Mouse (Mus musculus) testis, postnatal 10 days (tissue): Measurements from ENCODE around the gene Acot4.
A peak's percentile ranks its signal among the peaks of the same experiment; 100 is the strongest.
"Not testable (repeated sequence)": the region's sequence is repeated elsewhere in the genome, so short reads cannot be mapped to it uniquely, and the experiment has no call there.

ENCODE experiments used
- DNase-seq: peaks from one replicate; pipeline ENCODE4 v3.0.0; 2021; ENCODE audit warnings: low spot score

Gene Acot4

DNA sequence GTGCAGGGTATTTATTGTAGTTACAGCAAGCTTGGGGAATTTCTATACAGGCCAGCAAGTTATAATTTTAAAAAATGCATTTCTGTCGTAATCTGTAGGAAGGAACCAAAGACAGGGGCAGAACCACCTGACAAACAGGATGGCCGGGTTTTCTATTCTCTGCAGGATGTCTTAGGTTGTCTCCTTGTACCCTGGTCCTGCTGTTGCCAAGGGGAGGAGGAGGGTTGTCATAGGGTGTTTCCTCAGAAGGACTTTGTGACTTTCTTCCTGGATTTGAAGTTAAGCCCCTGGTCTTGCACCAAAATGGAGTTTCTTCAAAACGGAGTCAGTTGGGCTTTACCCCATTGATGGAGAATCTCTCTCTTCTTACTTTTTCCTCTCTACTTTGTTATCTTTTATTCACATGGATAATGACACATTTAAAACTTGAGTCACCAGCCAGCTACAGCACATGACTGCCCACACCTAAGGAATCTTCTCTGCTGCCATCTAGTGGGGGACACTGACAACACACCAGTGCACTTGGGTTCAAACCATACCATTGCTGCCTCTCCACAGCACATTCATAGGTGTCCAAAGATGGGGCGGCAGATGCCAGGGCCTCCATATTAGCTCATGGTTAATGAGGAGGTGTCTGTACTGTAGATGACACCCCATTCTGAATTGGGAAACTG lies 7.4 kb upstream of the Acot4 start:
- peak; percentile 80 for DNase-seq

DNA sequence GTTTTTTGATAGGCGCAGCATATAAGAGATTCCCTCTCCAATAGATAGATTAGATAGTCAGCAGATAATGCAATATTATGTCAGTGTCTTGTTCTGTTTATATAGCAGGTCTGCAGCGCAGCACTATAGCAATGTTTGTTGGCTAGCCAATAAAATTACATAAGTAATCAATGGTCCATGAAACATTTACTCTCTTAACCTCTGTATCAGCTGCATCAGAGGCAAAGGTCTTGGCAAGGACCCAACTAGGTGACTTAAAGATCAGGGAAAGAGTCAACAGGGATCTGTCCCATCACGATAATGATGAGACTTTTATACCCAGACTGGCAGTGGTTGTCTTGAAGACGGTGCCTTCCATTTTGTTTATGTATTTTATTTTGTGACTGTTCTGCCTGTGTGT lies 5.3 kb upstream of the Acot4 start:
- no peak for DNase-seq

DNA sequence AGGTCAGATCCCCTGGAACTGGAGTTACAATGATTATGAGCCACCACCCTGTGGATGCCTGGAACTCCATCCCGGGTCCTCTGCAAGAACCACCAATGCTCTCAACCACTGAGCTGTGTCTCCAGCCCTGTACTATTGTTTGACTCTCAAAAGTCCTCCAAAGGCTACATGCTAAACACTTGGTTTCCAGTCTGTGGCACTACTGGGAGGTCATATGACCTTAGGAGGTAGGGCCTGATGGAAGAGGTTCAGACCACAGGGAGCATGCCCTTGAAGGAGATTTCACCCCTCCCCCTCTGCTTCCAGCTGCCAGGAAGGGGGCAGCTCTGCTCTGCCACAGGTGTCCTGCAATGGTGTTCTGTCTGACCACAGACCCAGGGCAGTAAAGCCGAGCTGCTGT lies 4.9 kb upstream of the Acot4 start:
- not testable (repeated sequence) for DNase-seq

DNA sequence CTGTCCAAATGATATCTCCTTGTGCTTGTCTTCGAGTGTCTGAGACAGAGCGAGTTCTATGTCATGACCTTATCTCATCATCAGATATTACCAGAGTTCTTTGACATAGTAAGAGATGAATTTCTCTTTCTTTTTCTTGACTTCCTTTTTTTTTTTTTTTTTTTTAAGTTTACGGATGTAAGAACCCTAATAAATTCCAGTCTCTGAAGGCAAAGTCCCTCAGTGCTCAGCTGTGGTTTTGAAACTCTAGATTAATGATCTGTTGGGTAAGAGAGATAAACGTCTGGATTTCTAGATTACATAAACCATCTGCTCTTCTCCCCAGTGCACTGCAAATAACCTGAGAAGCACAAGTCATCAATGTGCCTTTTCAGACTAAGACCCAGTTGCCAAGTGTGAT lies 4.1 kb upstream of the Acot4 start:
- no peak for DNase-seq

DNA sequence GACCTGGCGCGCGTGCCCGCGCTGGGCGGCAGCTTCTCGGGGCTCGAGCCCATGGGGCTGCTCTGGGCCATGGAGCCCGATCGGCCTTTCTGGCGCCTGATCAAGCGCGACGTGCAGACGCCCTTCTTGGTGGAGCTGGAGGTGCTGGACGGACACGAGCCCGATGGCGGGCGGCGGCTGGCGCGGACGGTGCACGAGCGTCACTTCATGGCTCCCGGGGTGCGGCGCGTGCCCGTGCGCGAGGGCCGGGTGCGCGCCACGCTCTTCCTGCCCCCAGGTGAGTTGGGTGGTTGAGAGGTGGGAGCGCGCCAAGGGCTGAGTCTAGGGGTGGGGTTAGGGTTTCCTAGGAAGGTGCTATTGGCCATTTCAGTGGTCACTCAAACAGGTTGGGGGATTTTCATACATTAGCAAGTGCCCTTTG lies 522 bp downstream of the Acot4 start, which contains the start of gene Gm49366:
Gene Gm49366, plus strand, starts transcription at position 245 of the 421 bp plus-strand sequence.
- peak; percentile 61 for DNase-seq

DNA sequence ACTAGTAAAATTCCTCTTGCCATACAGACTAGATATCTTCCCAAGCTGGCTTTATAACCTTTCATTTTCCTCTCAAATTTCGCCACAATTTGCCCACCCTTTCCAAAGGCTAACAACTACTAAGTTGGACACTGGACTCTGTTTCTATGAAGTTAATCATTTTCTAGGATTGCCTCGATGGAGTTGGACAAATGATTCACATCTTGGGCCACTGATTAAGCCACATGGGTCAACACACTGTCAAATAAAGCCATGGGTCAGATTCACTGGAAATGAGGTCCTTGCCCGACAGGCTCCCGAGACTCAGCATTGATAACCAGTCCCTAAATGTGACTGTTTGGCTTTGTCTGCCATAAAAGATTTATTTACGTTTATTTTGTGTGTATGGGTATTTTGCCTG lies 4.1 kb downstream of the Acot4 start:
- DNase-seq, result no peak

DNA sequence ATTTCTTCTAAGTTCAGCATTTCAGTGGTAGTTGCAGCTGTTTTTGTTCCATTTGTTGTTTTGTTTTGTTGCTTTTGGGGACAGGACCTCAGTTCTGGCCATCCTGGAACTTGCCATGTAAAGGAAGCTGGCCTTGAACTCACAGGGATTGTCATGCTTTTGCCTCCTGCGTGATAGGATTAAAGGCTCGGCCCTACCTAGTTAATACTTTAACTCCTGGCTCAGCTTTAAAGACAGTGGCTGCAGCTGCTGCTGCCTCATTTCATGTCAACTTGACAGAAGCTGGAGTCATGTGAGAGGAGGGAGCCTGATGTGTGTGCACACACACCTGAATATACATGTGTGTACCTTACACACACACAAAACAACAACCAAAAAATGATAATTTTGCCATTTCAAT lies 5.9 kb downstream of the Acot4 start:
- DNase-seq, result no peak

DNA sequence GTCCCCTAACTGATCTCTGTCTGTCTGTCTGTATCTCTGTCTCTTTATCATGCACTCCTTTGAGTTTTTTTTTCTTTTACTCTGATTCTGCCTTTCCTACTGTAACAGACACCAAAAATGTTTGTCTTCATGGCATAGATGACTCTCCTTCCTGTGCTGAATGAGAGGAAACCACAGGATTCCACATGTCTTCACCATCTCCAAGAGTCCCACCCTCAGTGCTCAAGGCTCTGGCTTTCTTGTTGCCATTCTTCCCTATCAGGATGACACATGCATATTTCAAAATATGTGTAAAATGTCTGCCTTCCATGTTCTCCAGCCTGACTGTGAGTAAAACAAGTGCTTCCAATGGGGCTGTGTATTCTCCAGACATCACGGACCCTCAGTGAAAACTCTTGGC lies 8.7 kb downstream of the Acot4 start:
- DNase-seq, result no peak

DNA sequence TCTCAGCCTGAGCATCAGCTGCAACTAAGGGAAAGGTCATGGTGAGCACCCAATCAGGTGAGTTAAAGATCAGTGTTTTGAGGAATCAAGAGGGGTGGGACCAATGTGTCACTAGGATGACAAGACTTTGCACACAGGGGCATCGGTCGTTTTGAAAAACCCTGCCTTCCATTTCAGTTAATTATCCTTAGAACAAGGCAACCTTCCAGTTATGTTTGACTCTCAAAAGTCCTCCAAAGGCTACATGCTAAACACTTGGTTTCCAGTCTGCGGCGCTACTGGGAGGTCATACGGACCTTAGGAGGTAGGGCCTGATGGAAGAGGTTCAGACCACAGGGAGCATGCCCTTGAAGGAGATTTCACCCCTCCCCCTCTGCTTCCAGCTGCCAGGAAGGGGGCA lies 12.6 kb downstream of the Acot4 start:
- peak; percentile 16 for DNase-seq

DNA sequence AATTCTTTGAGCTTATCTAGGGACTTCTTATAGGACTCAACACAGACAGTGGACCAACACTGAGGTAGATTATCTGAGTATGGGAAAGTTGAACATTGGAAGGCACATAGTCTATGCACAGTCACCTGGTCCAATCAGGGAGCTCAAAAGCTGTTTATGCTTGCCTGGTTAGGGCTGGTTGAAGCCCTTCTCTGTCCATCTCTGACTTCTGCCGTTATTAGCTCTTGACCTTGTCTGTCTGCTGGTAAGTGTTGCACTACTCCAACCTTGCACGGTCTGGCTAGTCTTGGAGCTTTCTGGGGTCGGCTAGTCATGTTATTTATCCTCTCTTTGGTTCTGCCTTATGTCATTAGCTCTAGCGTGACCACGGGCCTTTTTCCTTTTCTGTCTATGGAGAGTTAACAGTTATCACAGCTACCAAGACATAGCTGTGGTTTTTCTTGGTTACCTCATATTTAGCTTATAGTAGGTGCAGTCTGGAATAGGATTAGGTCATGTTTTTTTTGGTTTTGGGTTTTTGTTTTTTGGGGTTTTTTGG lies 13.8 kb downstream of the Acot4 start, which contains the start of gene Acot3:
Gene Acot3, plus strand, starts transcription at position 208 of the 538 bp plus-strand sequence.
- DNase-seq, result peak; percentile 12

DNA sequence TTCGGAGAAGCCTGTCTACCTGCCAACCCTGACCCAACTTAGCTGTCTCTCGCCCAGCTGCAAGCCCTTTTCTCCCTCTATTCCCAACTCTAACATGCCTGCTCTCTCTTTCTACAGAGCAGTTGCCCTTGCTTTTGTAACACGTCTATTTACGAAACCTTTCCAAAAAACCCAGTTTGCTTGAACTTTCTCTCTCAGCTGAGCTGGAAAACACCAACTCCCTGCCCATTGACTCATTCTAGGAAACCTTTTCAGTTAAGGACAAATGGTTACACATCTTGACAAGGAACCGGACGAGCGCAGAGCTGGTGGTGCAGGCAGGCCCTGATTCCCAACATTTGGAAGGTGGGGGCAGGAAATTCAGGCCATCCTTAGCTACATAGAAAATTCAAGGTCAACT lies 14.4 kb downstream of the Acot4 start:
- peak; percentile 22 for DNase-seq

DNA sequence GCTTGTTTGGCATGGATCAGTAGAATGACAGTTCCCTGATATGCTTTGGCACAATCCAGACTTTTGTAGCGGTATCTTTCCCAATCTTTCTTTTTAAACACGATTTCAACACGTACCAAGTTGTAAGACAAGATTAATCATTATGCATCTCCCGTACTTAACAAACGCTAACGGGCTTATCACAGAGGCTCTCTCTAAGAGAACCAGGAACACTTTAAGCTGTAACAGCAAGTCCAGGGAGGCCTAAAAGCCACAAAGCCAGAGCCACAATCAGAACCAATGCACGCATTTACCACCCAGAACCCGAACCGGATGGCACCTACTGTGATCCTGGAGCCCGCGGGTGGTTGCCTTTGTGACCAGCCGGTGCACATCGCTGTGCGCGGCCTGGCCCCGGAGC lies 15.0 kb downstream of the Acot4 start:
- no peak for DNase-seq

DNA sequence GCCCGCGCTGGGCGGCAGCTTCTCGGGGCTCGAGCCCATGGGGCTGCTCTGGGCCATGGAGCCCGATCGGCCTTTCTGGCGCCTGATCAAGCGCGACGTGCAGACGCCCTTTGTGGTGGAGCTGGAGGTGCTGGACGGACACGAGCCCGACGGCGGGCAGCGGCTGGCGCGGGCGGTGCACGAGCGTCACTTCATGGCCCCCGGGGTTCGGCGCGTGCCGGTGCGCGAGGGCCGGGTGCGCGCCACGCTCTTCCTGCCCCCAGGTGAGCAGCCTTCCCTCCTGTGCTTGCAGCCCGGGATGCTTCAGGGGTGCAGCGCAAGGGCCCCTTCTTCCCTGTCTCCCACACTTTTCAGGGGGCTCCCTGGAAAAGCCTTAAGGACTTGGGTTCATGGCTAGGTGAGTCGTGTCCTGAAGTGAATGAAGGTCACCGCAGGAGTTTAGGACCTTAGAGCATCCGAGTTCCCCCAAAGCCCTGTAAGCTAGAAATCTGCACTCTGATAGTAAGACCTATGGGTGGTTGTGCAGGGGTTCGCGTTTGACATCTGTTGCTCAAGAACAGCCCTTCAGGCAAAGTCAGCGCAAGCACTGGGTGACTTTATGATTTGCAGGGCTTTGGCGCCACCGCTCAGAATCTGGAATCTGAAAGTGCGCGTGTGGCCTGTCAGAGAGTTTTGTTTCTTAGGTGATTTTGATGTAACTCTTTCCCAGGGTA lies 15.7 kb downstream of the Acot4 start:
- DNase-seq, result peak; percentile 43

DNA sequence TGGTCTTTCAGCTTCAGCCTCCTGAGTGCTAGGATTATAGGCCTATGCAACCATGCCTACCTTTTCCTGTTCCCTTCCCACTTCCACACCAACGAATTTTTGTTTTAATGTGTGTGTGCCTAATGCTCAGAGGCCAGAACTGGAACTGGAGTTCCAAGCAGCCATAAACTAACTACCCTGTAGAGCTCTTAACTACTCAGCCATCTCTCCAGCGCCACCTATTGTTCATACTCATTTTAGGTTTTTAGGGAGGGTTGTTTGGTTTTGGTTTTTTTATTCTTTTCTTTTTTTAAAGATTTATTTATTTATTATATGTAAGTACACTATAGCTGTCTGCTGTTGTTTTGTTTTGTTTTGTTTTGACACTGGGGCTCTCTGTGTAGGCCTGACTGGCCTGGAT lies 22.8 kb downstream of the Acot4 start:
- peak; percentile 35 for DNase-seq

DNA sequence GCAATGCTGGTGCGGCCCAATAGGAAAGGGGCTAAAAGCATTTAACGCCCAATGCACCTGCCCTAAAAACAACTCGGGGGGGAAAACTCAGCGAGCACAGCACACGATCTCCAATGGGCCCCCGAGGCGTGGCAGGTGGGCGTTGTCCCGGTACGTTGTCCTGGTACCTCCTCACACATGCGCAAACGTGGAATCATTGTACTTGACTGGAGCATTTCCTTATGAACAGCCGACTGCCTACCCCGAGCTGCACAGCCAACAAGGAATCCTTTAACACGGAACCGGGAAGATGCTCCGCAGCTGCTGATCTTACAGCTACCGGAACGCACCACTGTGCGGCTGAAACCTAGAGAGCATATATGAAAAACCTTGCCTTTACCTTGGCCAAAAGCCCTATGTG lies 24.2 kb downstream of the Acot4 start:
- peak; percentile 34 for DNase-seq

DNA sequence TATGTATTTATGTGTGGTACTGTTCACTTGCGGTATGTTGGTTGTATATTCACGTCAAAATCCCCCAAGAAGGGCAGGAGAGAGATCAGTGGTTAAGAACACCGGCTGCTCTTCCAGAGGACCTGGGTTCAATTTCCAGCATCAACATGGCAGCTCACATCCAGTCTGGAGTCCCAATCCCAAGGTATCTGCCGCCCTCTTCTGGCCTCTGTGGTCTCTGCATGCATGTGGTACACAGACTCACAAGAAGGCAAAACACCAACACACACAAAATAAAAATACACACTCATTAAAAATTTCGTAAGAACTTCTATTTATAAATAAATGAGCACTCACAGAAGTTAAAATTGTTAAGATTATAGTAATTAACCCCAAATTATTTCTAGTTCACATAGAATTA lies 25.0 kb downstream of the Acot4 start:
- DNase-seq, result peak; percentile 60

DNA sequence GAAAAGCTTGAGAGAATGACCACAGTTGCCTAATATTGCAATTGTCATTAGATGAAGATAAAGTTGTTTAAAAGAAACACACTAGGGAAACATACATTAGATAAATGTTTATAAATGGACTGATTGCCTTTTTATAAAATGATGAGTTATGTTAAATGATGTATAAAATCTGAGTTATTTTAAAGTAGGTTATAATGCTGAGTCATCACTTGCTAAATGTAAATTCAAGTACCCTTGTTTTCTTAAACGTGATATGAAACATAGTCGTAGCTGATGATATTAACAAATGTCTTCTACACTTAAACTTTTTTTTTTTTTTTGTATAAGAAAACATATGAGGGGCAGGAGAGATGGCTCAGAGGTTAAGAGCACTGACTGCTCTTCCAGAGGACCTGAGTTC lies 25.7 kb downstream of the Acot4 start:
- DNase-seq, result no peak

DNA sequence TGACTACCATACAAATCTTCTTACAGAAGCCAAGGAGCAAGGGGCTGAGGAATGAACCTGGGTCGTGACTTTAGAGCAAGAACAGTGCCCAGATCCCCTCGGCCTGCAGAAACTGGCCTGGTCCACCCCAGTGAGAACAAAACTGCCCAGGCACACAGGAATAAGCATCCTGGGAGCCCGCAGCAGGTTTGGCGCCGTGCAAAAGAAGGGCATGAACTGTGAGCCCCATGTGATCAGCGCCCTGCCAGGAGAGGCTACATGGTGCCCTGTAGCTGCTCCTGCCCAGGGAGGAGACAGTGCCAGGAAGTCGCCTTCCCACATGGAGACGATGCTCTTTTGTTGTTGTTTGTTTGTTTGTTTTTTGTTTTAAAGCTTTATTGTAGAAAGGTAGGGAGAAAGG lies 26.4 kb downstream of the Acot4 start:
- peak; percentile 36 for DNase-seq

DNA sequence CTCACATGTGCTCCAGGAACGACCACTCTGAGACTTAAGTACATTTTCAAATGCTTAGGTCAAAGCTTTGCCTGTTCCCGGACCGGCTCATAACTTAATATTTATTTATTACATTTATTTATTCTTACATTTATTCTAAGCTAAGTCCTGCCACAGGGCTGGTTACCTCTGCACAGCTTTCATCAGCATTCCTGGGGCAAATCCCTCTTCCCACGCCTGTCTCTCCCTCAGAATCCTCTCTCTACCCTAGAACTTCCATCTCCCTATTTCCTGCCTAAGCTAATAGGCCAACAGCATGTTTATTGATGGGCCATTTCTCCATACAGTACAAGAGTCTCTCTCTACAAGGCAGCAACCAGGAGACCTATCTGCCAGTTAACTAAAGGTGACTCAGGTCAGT lies 29.6 kb downstream of the Acot4 start:
- peak; percentile 20 for DNase-seq

DNA sequence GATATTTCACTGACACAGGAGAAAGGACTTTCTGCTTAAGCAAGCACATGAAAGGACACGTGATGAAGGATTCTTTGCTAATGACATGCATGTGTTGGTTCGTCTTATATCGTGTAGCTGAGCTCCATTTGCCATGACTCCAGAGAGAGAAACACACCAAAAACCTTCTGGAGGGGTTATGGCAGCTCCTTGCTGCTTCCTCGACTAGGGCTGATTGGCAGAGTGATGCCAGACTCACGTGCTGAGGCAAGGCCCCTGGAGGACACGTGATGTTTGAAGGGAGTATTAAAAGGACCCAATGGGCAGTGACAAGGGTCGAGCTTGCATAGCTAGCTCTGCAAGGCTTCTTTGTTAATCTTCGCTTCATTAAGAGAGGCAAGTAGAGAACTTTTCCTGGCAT lies 30.1 kb downstream of the Acot4 start:
- DNase-seq, result peak; percentile 33

DNA sequence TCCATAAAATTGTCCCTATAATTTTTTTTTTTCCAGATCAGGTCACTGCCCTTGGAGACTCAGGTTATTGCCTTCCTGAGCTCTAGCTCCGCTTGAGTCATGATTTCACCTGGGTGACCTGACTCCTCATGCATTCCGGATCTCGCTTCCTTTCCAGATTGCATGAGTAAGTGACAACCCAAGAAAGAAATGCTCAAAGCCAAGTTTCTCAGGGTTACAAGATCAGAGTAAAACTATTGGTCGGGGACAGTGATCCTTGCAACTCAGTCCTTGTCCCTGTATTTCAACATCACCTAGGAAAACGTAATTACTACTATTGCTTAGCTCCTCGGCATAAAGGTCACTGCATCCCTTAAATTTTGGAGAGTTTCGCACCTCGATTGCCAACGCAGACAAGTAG lies 30.8 kb downstream of the Acot4 start, which contains the start of gene Acot5:
Gene Acot5, plus strand, starts transcription at position 340 of the 400 bp plus-strand sequence.
- peak; percentile 3 for DNase-seq

DNA sequence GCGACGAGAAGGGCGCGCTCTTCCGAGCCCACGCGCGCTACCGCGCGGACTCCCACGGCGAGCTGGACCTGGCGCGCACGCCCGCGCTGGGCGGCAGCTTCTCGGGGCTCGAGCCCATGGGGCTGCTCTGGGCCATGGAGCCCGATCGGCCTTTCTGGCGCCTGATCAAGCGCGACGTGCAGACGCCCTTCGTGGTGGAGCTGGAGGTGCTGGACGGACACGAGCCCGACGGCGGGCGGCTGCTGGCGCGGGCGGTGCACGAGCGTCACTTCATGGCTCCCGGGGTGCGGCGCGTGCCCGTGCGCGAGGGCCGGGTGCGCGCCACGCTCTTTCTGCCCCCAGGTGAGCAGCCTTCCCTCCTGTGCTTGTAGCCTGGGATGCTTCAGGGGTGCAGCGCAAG lies 31.4 kb downstream of the Acot4 start:
- DNase-seq, result peak; percentile 56

DNA sequence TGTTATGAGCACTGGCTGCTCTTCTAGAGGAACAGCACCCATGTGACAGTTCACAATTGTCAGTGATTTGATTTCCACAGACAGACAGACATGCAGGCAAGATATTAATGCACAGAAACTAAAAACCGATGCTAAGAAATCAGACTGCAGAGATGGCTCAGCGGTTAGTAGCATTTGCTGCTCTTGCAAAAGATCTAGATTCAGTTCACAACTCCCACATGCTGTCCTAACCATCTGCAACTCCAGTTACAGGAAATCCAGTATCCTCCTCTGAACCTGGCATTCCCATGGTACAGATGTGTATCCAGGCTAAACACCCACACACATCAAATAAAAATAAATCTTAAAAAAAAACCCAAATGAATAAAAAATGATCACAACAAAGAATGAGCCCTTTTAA lies 33.5 kb downstream of the Acot4 start:
- no peak for DNase-seq
